ENCODE assay signal across 25 mouse cellular contexts in the genomic region with DNA sequence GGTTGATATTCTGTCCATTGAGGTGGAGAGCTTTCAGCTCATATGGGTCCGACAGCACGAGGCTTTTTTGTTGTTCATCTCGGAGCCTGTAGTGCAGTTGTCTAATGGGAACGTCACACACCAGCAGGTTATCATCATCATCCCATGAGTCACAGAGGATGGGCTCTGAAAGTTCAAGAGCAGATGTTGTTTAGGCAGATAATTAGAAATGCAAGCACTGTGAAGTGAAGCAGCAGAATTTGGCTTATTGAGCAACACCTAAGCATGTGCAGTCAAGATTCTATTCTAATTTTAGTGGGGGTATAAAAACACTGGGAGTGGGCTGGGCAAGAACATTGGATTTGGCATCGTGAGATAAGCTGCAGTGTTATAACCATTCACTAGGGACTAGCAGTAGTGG. TPM values are rescaled to one million over a fixed set of nuclear protein-coding genes. Genes with fewer than 3 reads are reported as not detected.
DNase-seq lines count a peak whose midpoint lies in the region; ATAC-seq and TF ChIP-seq lines count a peak whose summit lies in the region.
"Had no signal": no experiment of that assay in that cellular context is flagged by ENCODE, and none has a peak within 500 bp of the region (broad histone marks: within the 10 kb centered on the region; RNA-seq: fewer than 3 reads in every experiment).

No protein-coding gene starts in this region.

- DNase-seq in liver, postnatal 0 days: peak; percentile 5
- DNase-seq in liver, embryonic 11.5 days (ENCODE audit: low spot score): no peak
- peak; percentile 26 for DNase-seq in G1E (ENCODE audit: low spot score)
- peak; percentile 52 for DNase-seq in brain, adult 2 months (ENCODE audit: low read depth, low spot score)
- no peak for DNase-seq in cerebellum, adult 9-11 months
- no peak for DNase-seq in cerebellum, postnatal 25 days
- DNase-seq: adrenal gland, adult 2 months; adrenal gland, postnatal 25 days; cerebellum, adult 18-20 months; cerebellum, postnatal 10 days; gastrocnemius, postnatal 25 days; heart, adult 18-20 months; heart, postnatal 14 days had no signal

- H3K27ac ChIP-seq in liver, postnatal 0 days (ENCODE audit: low read depth): no peak overlapping the region
- no peak overlapping the region for H3K27ac ChIP-seq in liver, embryonic 11.5 days (ENCODE audit: low read depth, low read length)
- H3K27ac ChIP-seq: forebrain, embryonic 10.5 days; forebrain, embryonic 13.5 days; heart, embryonic 13.5 days; hindbrain, embryonic 12.5 days; hindbrain, embryonic 15.5 days had no signal

- WGBS in liver, postnatal 0 days (ENCODE audit: insufficient replicate concordance): 65% methylated on average over 5 of the region's 5 CpGs
- WGBS in liver, embryonic 11.5 days: 75% methylated on average over 5 of the region's 5 CpGs

- TF ChIP-seq CTCF in liver, postnatal 0 days (IDR thresholded peaks at IDR 0.05; ENCODE audit: low read depth): no peak
- no peak for TF ChIP-seq CTCF in G1E (IDR thresholded peaks at IDR 0.05; ENCODE audit: low read depth, low read length)

- H3K4me1 ChIP-seq in liver, postnatal 0 days (ENCODE audit: insufficient read depth): no peaks in the 10 kb centered on the region
- H3K4me1 ChIP-seq in liver, embryonic 11.5 days (replicated peaks; ENCODE audit: control insufficient read depth, insufficient read depth, low read length): 0 out of 2 replicates have a peak, but pooled peaks cover 2% of the 10 kb centered on the region
- peaks cover 71% of the 10 kb centered on the region for H3K4me1 ChIP-seq in G1E (ENCODE audit: insufficient read depth, low read depth, low read length)
- H3K4me1 ChIP-seq: forebrain, embryonic 10.5 days; forebrain, embryonic 13.5 days; heart, embryonic 13.5 days; hindbrain, embryonic 12.5 days; hindbrain, embryonic 15.5 days had no signal

- no peak overlapping the region for H3K4me2 ChIP-seq in liver, postnatal 0 days (ENCODE audit: low read depth, low read length)
- H3K4me2 ChIP-seq in liver, embryonic 11.5 days: no peak overlapping the region
- H3K4me2 ChIP-seq: forebrain, embryonic 13.5 days; heart, embryonic 13.5 days; hindbrain, embryonic 12.5 days; hindbrain, embryonic 15.5 days had no signal

- no peaks in the 10 kb centered on the region for H3K27me3 ChIP-seq in liver, postnatal 0 days (ENCODE audit: insufficient read depth, low read length)
- H3K27me3 ChIP-seq in liver, embryonic 11.5 days (replicated peaks; ENCODE audit: control insufficient read depth, insufficient read depth, low read length): no peaks in the 10 kb centered on the region
- H3K27me3 ChIP-seq in G1E (ENCODE audit: insufficient read depth, low read length): no peaks in the 10 kb centered on the region
- H3K27me3 ChIP-seq: forebrain, embryonic 13.5 days; heart, embryonic 13.5 days; hindbrain, embryonic 12.5 days; hindbrain, embryonic 15.5 days had no signal

- H3K4me3 ChIP-seq in liver, postnatal 0 days (ENCODE audit: low read depth, low read length): no peak overlapping the region
- H3K4me3 ChIP-seq in liver, embryonic 11.5 days (ENCODE audit: low read depth, low read length): no peak overlapping the region
- peak overlapping the region; percentile 5; the same call in 1 of the 2 replicates for H3K4me3 ChIP-seq in G1E (ENCODE audit: low read depth, low read length)
- H3K4me3 ChIP-seq: forebrain, embryonic 10.5 days; forebrain, embryonic 13.5 days; heart, embryonic 13.5 days; hindbrain, embryonic 12.5 days; hindbrain, embryonic 15.5 days had no signal

- no peak overlapping the region for H3K9ac ChIP-seq in liver, postnatal 0 days (replicated peaks)
- H3K9ac ChIP-seq in liver, embryonic 11.5 days (ENCODE audit: low read depth, low read length): no peak overlapping the region
- H3K9ac ChIP-seq: forebrain, embryonic 13.5 days; heart, embryonic 13.5 days; hindbrain, embryonic 12.5 days; hindbrain, embryonic 15.5 days had no signal

- ATAC-seq in liver, postnatal 0 days: no peak
- no peak for ATAC-seq in liver, embryonic 11.5 days (replicated peaks; ENCODE audit: low FRiP score)
- peak; percentile 54 for ATAC-seq in G1E (ENCODE audit: extremely low read depth, insufficient number of reproducible peaks, low FRiP score, poor library complexity, severe bottlenecking)
- ATAC-seq: forebrain, embryonic 13.5 days; forebrain, embryonic 16.5 days; intestine, postnatal 0 days had no signal

- H3K36me3 ChIP-seq in liver, postnatal 0 days (replicated peaks; ENCODE audit: insufficient read depth, low read length): no peaks in the 10 kb centered on the region
- H3K36me3 ChIP-seq in liver, embryonic 11.5 days (ENCODE audit: control insufficient read depth, insufficient read depth, low read length): no peaks in the 10 kb centered on the region
- H3K36me3 ChIP-seq in G1E (replicated peaks): peaks cover 8% of the 10 kb centered on the region
- H3K36me3 ChIP-seq: forebrain, embryonic 10.5 days; heart, embryonic 13.5 days; hindbrain, embryonic 12.5 days; hindbrain, embryonic 15.5 days had no signal

- TF ChIP-seq EP300 in liver, postnatal 0 days (IDR thresholded peaks at IDR 0.05; ENCODE audit: low read depth): no peak

- no peaks in the 10 kb centered on the region for H3K9me3 ChIP-seq in liver, postnatal 0 days (ENCODE audit: low read length)
- no peaks in the 10 kb centered on the region for H3K9me3 ChIP-seq in liver, embryonic 11.5 days (ENCODE audit: control insufficient read depth, low read length)
- H3K9me3 ChIP-seq in G1E (replicated peaks): no peaks in the 10 kb centered on the region
- H3K9me3 ChIP-seq: forebrain, embryonic 10.5 days; forebrain, embryonic 13.5 days; heart, embryonic 13.5 days; hindbrain, embryonic 12.5 days; hindbrain, embryonic 15.5 days had no signal

RNA-seq across cellular contexts. Expression of a gene that starts 3.7 kb away (rescaled TPM):
- polyA plus RNA-seq in liver, postnatal 0 days (2015; fragmentation: Nextera tagmentation; extraction: Ambion mirVana): 1.3 TPM in 2 replicates
- 0.25 and 0.66 TPM in 2 replicates for polyA plus RNA-seq in liver, embryonic 11.5 days (2014; fragmentation: Nextera tagmentation; extraction: Ambion mirVana)
- total RNA-seq in G1E (2014; fragmentation: Nextera tagmentation): 56.0 and 82.2 TPM in 2 replicates
- total RNA-seq in G1E (2017): 11.2 and 12.2 TPM in 2 replicates
- 0.18 and 0.26 TPM in 2 replicates for polyA plus RNA-seq in G1E (2012)
- total RNA-seq: adrenal gland, postnatal 25 days; ES-E14; gastrocnemius, adult 8-10 months; gastrocnemius, postnatal 25 days had no signal
- polyA plus RNA-seq: forebrain, embryonic 10.5 days; forebrain, embryonic 16.5 days; heart, embryonic 13.5 days; hindbrain, embryonic 12.5 days; hindbrain, embryonic 15.5 days had no signal

RNA-seq across cellular contexts. Expression of a gene that starts 57.5 kb away (rescaled TPM):
- polyA plus RNA-seq in liver, postnatal 0 days (2015; fragmentation: Nextera tagmentation; extraction: Ambion mirVana): 4.8 and 6.3 TPM in 2 replicates
- polyA plus RNA-seq in liver, embryonic 11.5 days (2014; fragmentation: Nextera tagmentation; extraction: Ambion mirVana): 2.2 and 2.5 TPM in 2 replicates
- total RNA-seq in G1E (2014; fragmentation: Nextera tagmentation) (not detected in 2 replicates), G1E (2017) (0.17 and 0.22 TPM in 2 replicates)
- polyA plus RNA-seq in G1E (2012): not detected in 2 replicates
- total RNA-seq: adrenal gland, adult 2 months; adrenal gland, postnatal 25 days; ES-E14; gastrocnemius, adult 8-10 months; gastrocnemius, postnatal 25 days; heart, adult 18-20 months; hematopoietic stem cell, adult 5-6 weeks had no signal
- polyA plus RNA-seq: adrenal gland, adult 2 months; embryonic facial prominence, embryonic 11.5 days; embryonic facial prominence, embryonic 14.5 days; forebrain, embryonic 10.5 days had no signal

Comparison
In these comparisons a context has a peak if more than half of its experiments do, and no peak if none do; other contexts are left out.
1. DNase-seq: peak in liver, postnatal 0 days (single experiment), G1E (single experiment) and brain, adult 2 months (single experiment); none in liver, embryonic 11.5 days (single experiment), cerebellum, adult 9-11 months (single experiment) and cerebellum, postnatal 25 days (0 of 2).